Mouse (Mus musculus) granulocyte monocyte progenitor cell, adult 5-6 weeks (primary cell): ENCODE measurements around the gene Negr1. TPM values are rescaled to one million over a fixed set of nuclear protein-coding genes. Genes with fewer than 3 reads are reported as not detected.

ENCODE experiments used
- ATAC-seq: replicated peaks from 2 replicates; pipeline ENCODE4 v1.8.0; 2016; ENCODE audit warnings: mild to moderate bottlenecking, moderate TSS enrichment, inconsistent platforms; ENCODE audit not compliant: poor library complexity, severe bottlenecking
- total RNA-seq, 2 experiments: library from RNA; stranded (forward) in 1 of 2; stranded (reverse) in 1 of 2; fragments of 200-712, 200-1000 nt in 1 of 2; fragments of >200 nt in 1 of 2; fragmentation: Nextera tagmentation in 1 of 2; gene quantifications; 2 replicates each; pipeline ENCODE4 v1.2.3; 2014 to 2017

Gene Negr1
- total RNA-seq, 2 experiments from 2014 or later = not detected

GRCm38 (mm10) chr3:157085180-157085579 lies 523.6 kb downstream of the Negr1 start:
- no peak for ATAC-seq

GRCm38 (mm10) chr3:157090051-157090450 lies 528.5 kb downstream of the Negr1 start:
- no peak for ATAC-seq

- no peak for ATAC-seq
These were observed 534.7 kb downstream of the Negr1 start for GRCm38 (mm10) chr3:157096284-157096683.

GRCm38 (mm10) chr3:157097514-157097913 lies 535.9 kb downstream of the Negr1 start:
- no peak for ATAC-seq

GRCm38 (mm10) chr3:157098417-157098816 lies 536.8 kb downstream of the Negr1 start:
- ATAC-seq = no peak

- ATAC-seq = no peak
These were observed 543.4 kb downstream of the Negr1 start for GRCm38 (mm10) chr3:157104866-157105579.

- no peak for ATAC-seq
These were observed 544.1 kb downstream of the Negr1 start for GRCm38 (mm10) chr3:157105580-157106264.

- no peak for ATAC-seq
These were observed 546.6 kb downstream of the Negr1 start for GRCm38 (mm10) chr3:157108156-157108555.

GRCm38 (mm10) chr3:157109308-157109707 lies 547.7 kb downstream of the Negr1 start:
- no peak for ATAC-seq

GRCm38 (mm10) chr3:157115105-157115760 lies 553.6 kb downstream of the Negr1 start:
- no peak for ATAC-seq

GRCm38 (mm10) chr3:157116024-157116423 lies 554.4 kb downstream of the Negr1 start:
- ATAC-seq = no peak

GRCm38 (mm10) chr3:157119916-157120315 lies 558.3 kb downstream of the Negr1 start:
- ATAC-seq = no peak

- ATAC-seq = no peak
These were observed 584.7 kb downstream of the Negr1 start for GRCm38 (mm10) chr3:157146124-157146855.

GRCm38 (mm10) chr3:157154902-157155301 lies 593.3 kb downstream of the Negr1 start:
- no peak for ATAC-seq

GRCm38 (mm10) chr3:157155513-157155912 lies 593.9 kb downstream of the Negr1 start:
- ATAC-seq = no peak

GRCm38 (mm10) chr3:157164840-157165595 lies 603.4 kb downstream of the Negr1 start:
- ATAC-seq = no peak

GRCm38 (mm10) chr3:157181975-157182374 lies 620.4 kb downstream of the Negr1 start:
- no peak for ATAC-seq

GRCm38 (mm10) chr3:157188939-157189725 lies 627.5 kb downstream of the Negr1 start:
- no peak for ATAC-seq

- no peak for ATAC-seq
These were observed 628.2 kb downstream of the Negr1 start for GRCm38 (mm10) chr3:157189834-157190233.
